Mouse (Mus musculus) forebrain, embryonic 16.5 days (tissue): ENCODE measurements around the gene Kptn. TPM values are rescaled to one million over a fixed set of nuclear protein-coding genes. Genes with fewer than 3 reads are reported as not detected.
A peak's percentile ranks its signal among the peaks of the same experiment; 100 is the strongest.

Source experiments
- ATAC-seq: fragments of 200-750 bp; cut with Nextera tagmentation; 2 replicates; pipeline ENCODE4 v1.8.0; 2017; ENCODE audit warnings: mild to moderate bottlenecking, moderate library complexity
- H3K27ac ChIP-seq: fragments of 300-500 bp; sonication (generic); 2 replicates; pipeline ENCODE4 v1.5.1; 2014; ENCODE audit warnings: low read length, control low read depth
- H3K27me3 ChIP-seq: fragments of 300-500 bp; sonication (generic); replicated peaks from 2 replicates; pipeline ENCODE4 v1.6.1; 2014; ENCODE audit warnings: low read length; ENCODE audit not compliant: control insufficient read depth, insufficient read depth
- H3K36me3 ChIP-seq: fragments of 300-500 bp; sonication (generic); 2 replicates; pipeline ENCODE4 v1.6.1; 2014; ENCODE audit not compliant: control insufficient read depth, insufficient read depth
- H3K4me1 ChIP-seq: fragments of 300-500 bp; sonication (generic); replicated peaks from 2 replicates; pipeline ENCODE4 v1.6.1; 2014; ENCODE audit warnings: low read length; ENCODE audit not compliant: control insufficient read depth, insufficient read depth
- H3K4me2 ChIP-seq: fragments of 300-500 bp; sonication (generic); 2 replicates; pipeline ENCODE4 v1.6.1; 2014; ENCODE audit warnings: mild to moderate bottlenecking, low read length, control low read depth
- H3K4me3 ChIP-seq: fragments of 300-500 bp; sonication (generic); replicated peaks from 2 replicates; pipeline ENCODE4 v1.5.1; 2014; ENCODE audit warnings: mild to moderate bottlenecking, low read length, control low read depth
- H3K9ac ChIP-seq: fragments of 300-500 bp; sonication (generic); replicated peaks from 2 replicates; pipeline ENCODE4 v1.6.1; 2014; ENCODE audit warnings: low read depth, low read length, control low read depth
- H3K9me3 ChIP-seq: fragments of 300-500 bp; sonication (generic); 2 replicates; pipeline ENCODE4 v1.6.1; 2016; ENCODE audit warnings: low read length; ENCODE audit not compliant: control insufficient read depth
- WGBS: fragments of 180-500 bp; shearing (Covaris S2); extraction: QIAGEN DNeasy Blood & Tissue Kit; methylation state at CpG from one replicate; pipeline ENCODE4 v1.1.7; 2014; 5-methylcytosine and 5-hydroxymethylcytosine counted together
- polyA plus RNA-seq: library from polyadenylated mRNA; unstranded; fragments of >200 nt; fragmentation: Nextera tagmentation; extraction: Ambion mirVana; gene quantifications from 2 replicates; pipeline ENCODE4 v1.2.1, GENCODE M21; 2015

Kptn gene
- polyA plus RNA-seq, 1 experiment from 2014 or later: 53.2 TPM

GRCm38 (mm10) chr7:16099901-16100300, 19.8 kb upstream of the Kptn start:
- Histone ChIP-seq H3K4me1 (peaks cover 31% of the 10 kb centered on the region), H3K27me3 (no peaks in the 10 kb centered on the region), H3K36me3 (no peaks in the 10 kb centered on the region), H3K4me2 (peak overlapping the region; percentile 92; the same call in 1 of the 2 replicates), H3K27ac (no peak overlapping the region), H3K9me3 (no peaks in the 10 kb centered on the region), H3K4me3 (no peak overlapping the region), H3K9ac (no peak overlapping the region)
- WGBS: 96% methylated on average over 4 of the region's 4 CpGs
- ATAC-seq: no peak

GRCm38 (mm10) chr7:16101081-16101480, 18.6 kb upstream of the Kptn start:
- ATAC-seq: no peak
- WGBS: 82% methylated on average over 7 of the region's 7 CpGs
- no peak overlapping the region for H3K4me3 ChIP-seq
- no peak overlapping the region for H3K27ac ChIP-seq
- no peak overlapping the region for H3K4me2 ChIP-seq
- peaks cover 31% of the 10 kb centered on the region for H3K4me1 ChIP-seq
- H3K9ac ChIP-seq: no peak overlapping the region
- no peaks in the 10 kb centered on the region for H3K9me3 ChIP-seq
- no peaks in the 10 kb centered on the region for H3K36me3 ChIP-seq
- H3K27me3 ChIP-seq: no peaks in the 10 kb centered on the region

DNA sequence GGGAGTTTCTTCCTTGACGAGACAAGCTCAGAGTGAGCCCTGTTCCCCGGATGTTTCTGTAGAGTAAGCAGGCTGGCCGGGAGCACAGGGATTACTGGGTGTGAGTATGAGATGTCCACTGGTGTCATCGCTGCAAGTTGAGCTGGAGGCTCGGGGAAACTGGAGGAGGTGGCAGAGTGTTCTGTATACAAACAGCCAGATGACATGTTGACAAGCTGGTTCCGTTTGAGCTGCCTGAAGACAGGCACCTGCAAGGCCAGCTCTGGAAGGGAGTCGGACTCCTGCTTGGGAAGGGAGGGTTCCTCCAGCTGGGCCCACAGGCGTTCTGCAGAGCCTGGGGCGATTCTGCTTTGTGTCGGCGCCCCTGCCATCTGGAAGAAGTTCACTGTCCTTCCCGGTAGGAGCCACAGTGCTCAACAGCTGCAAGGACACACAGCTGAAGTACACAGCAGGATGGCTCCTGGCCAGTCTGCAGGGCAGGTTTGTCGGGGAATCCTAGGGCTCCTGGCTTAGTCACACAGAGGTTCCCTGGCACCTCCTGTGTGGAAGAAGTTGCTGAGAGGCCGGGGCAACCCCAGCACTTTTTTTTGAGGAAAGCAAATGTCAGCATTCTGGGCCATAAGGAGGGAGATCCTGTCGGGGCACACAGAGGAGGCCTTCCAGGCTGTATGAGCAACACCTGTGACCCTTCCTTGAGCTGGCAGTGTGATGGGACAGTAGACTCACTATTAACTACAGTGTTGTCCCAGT, 17.8 kb upstream of the Kptn start:
- Histone ChIP-seq H3K4me3 (no peak overlapping the region), H3K27ac (no peak overlapping the region), H3K4me2 (no peak overlapping the region), H3K9me3 (no peaks in the 10 kb centered on the region), H3K4me1 (peaks cover 31% of the 10 kb centered on the region), H3K9ac (no peak overlapping the region), H3K36me3 (no peaks in the 10 kb centered on the region), H3K27me3 (no peaks in the 10 kb centered on the region)
- 83% methylated on average over 15 of the region's 15 CpGs for WGBS
- ATAC-seq: no peak

DNA sequence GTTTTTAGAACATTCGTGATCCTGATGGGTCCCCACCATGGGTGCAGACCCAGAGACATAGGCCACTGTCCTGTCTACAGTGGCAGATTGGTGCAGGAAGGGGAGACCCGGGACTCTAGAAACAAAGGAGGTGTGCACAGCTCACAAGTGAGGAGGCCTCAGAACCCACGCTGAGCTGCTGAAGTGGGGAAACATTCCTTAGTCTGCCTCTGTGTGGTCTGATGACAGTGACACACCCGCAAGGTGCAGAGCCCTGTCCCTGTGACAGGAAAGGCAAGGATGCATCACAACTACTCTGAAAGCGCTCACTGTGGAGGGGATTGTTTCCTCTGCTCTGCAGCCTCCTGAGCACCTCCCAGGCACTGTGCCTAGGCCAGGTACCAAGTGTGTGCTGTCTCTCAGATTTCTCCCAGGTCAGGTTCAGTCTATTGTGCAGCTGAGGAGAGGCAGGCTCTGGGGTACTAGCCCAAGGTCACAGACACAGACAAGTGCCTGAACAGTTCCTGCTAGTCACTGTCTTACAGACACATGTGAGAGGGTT, 16.9 kb upstream of the Kptn start:
- no peak overlapping the region for H3K9ac ChIP-seq
- no peak overlapping the region for H3K27ac ChIP-seq
- no peaks in the 10 kb centered on the region for H3K27me3 ChIP-seq
- H3K36me3 ChIP-seq: no peaks in the 10 kb centered on the region; the same call in 1 of the 2 replicates
- H3K4me1 ChIP-seq: peaks cover 28% of the 10 kb centered on the region
- H3K4me2 ChIP-seq: no peak overlapping the region
- no peaks in the 10 kb centered on the region for H3K9me3 ChIP-seq
- ATAC-seq: no peak
- WGBS: 86% methylated on average over 5 of the region's 5 CpGs
- H3K4me3 ChIP-seq: no peak overlapping the region

GRCm38 (mm10) chr7:16103760-16104159, 15.9 kb upstream of the Kptn start:
- peak; percentile 67 for ATAC-seq
- Histone ChIP-seq H3K9ac (no peak overlapping the region), H3K27me3 (no peaks in the 10 kb centered on the region), H3K36me3 (no peaks in the 10 kb centered on the region; the same call in 1 of the 2 replicates), H3K4me1 (peaks cover 28% of the 10 kb centered on the region), H3K27ac (peak overlapping the region; percentile 43; the same call in 1 of the 2 replicates), H3K9me3 (no peaks in the 10 kb centered on the region), H3K4me2 (no peak overlapping the region), H3K4me3 (no peak overlapping the region)
- WGBS: 63% methylated on average over 6 of the region's 6 CpGs

DNA sequence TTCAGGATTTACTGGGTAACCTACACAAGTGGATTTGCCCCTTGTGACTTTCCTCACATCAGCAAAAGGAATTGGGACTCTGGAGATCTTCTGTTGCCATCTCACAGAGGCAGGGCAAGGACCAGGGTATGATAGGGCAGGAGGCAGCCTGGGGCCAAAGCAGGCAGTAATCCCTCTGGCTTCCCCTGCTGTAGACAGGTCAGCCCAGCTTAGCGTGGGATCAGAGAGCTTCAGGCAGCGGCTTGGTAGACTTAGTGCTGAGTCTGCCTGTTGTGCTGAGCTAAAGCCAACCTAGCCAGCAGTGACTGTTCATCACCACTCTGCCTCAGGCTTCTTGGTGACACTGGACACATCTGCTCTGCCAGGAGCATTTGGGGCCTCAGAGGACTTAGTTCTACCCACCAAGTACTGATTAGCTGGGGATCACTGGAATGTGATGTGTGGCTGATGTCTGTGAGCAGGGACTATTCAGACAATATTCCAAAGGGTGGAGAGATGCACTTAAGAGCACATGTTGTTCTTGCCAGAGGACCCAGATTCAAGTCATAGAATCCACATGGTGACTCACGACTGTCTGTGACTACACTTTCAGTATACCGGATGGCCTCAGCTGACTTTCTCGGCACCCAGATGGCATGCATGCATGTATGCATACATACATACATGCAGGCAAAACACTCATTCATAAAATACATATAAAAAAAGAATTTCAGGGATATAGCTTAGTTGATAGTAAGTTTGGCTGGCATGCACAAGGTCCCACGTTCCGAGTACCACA, 14.9 kb upstream of the Kptn start:
- WGBS: 93% methylated on average over 7 of the region's 7 CpGs
- ATAC-seq: no peak
- Histone ChIP-seq H3K27ac (no peak overlapping the region), H3K4me3 (no peak overlapping the region), H3K4me1 (peaks cover 17% of the 10 kb centered on the region), H3K36me3 (peaks cover 2% of the 10 kb centered on the region), H3K9me3 (no peaks in the 10 kb centered on the region), H3K27me3 (no peaks in the 10 kb centered on the region), H3K4me2 (no peak overlapping the region), H3K9ac (no peak overlapping the region)

DNA sequence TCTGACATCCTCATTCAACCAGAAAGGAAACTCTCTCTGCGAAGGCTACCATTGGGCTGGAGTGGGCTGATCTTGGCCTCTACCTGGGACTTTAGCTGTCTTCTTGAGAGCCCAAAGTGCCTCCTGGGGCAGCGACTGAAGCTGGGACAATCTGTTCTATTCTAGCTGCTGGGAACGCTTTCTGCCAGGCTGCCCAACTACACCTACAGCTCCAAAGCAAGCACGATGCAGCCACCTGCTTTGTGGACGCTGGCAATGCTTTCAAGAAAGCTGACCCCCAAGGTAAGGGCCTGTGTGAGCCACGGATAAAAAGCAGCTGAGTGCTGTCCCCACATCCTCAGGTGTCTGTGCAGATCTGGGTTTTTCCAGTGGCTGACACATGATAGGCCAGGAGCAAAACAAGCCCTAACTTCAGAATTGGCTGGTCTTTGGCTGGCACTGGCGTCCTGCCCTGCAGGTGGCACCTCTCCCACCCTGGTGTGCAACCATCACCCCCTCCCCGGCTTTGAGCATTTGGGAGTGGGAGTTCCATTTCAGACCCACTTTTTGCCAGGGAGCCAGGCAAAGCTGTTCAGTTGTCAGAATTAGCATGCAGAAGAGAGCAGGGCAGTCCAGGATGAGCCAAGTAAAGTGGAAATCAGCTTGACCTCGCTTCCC, 10.7 kb upstream of the Kptn start:
- Histone ChIP-seq H3K36me3 (peaks cover 12% of the 10 kb centered on the region), H3K27me3 (no peaks in the 10 kb centered on the region), H3K9ac (no peak overlapping the region), H3K4me2 (no peak overlapping the region), H3K4me3 (no peak overlapping the region), H3K9me3 (no peaks in the 10 kb centered on the region), H3K4me1 (peaks cover under 1% of the 10 kb centered on the region; the same call in 1 of the 2 replicates), H3K27ac (no peak overlapping the region)
- no peak for ATAC-seq
- WGBS: 94% methylated on average over 9 of the region's 9 CpGs

GRCm38 (mm10) chr7:16110158-16110557, 9.5 kb upstream of the Kptn start:
- no peak overlapping the region for H3K9ac ChIP-seq
- no peak for ATAC-seq
- H3K4me3 ChIP-seq: no peak overlapping the region
- no peaks in the 10 kb centered on the region for H3K27me3 ChIP-seq
- H3K27ac ChIP-seq: no peak overlapping the region
- H3K4me1 ChIP-seq: no peaks in the 10 kb centered on the region
- H3K36me3 ChIP-seq: peaks cover 12% of the 10 kb centered on the region
- H3K9me3 ChIP-seq: no peaks in the 10 kb centered on the region
- WGBS: 95% methylated on average over 8 of the region's 8 CpGs
- no peak overlapping the region for H3K4me2 ChIP-seq
